Mouse (Mus musculus) ES-Bruce4 (cell line): ENCODE results near the gene Kbtbd12. TPM values are rescaled to one million over a fixed set of nuclear protein-coding genes. Genes with fewer than 3 reads are reported as not detected.

Source experiments
- H3K27ac ChIP-seq: 2 replicates; pipeline ENCODE4 v1.5.1; 2012; ENCODE audit warnings: low read length, inconsistent platforms; ENCODE audit not compliant: insufficient read depth
- H3K27me3 ChIP-seq: 2 replicates; pipeline ENCODE4 v1.6.1; 2012; ENCODE audit warnings: mild to moderate bottlenecking, low read length, inconsistent platforms; ENCODE audit not compliant: control insufficient read depth, poor library complexity, insufficient read depth, severe bottlenecking
- H3K36me3 ChIP-seq: 2 replicates; pipeline ENCODE4 v1.6.1; 2012; ENCODE audit warnings: inconsistent platforms, mild to moderate bottlenecking, low read length, moderate library complexity; ENCODE audit not compliant: control insufficient read depth, poor library complexity, insufficient read depth, severe bottlenecking
- H3K4me1 ChIP-seq: one replicate; pipeline ENCODE4 v1.8.1; 2011; ENCODE audit warnings: low read length; ENCODE audit not compliant: control insufficient read depth, insufficient read depth
- H3K4me3 ChIP-seq: 2 replicates; pipeline ENCODE4 v1.5.1; 2011; ENCODE audit warnings: low read depth, mild to moderate bottlenecking, low read length
- H3K9ac ChIP-seq: 2 replicates; pipeline ENCODE4 v1.6.1; 2012; ENCODE audit warnings: low read depth, mild to moderate bottlenecking, inconsistent platforms; ENCODE audit not compliant: poor library complexity, severe bottlenecking
- H3K9me3 ChIP-seq: replicated peaks from 2 replicates; pipeline ENCODE4 v1.6.1; 2012; ENCODE audit warnings: mild to moderate bottlenecking, low read length, inconsistent platforms; ENCODE audit not compliant: control insufficient read depth, poor library complexity, insufficient read depth, severe bottlenecking
- CTCF ChIP-seq: IDR thresholded peaks from one replicate; pipeline ENCODE4 v1.8.1; 2011; ENCODE audit warnings: low read depth, low read length
- EP300 ChIP-seq: IDR thresholded peaks from 2 replicates; pipeline ENCODE4 v1.6.1; 2011; ENCODE audit warnings: low read depth, low read length; ENCODE audit not compliant: insufficient read depth
- POLR2A ChIP-seq: IDR thresholded peaks from one replicate; pipeline ENCODE4 v1.8.1; 2011; ENCODE audit warnings: low read length; ENCODE audit not compliant: insufficient read depth
- polyA plus RNA-seq: library from polyadenylated mRNA; stranded (reverse); fragments of >200 nt; gene quantifications from 2 replicates; pipeline ENCODE4 v1.2.4, GENCODE M21; 2011; ENCODE audit warnings: low read depth; ENCODE audit not compliant: missing spikeins, insufficient read depth, insufficient read length

Gene Kbtbd12
- polyA plus RNA-seq, 1 experiment, result not detected

GRCm38 (mm10) chr6:88540093-88540755, 97.5 kb downstream of the Kbtbd12 start:
- Histone ChIP-seq H3K9ac (no peak overlapping the region), H3K36me3 (no peaks in the 10 kb centered on the region), H3K9me3 (no peaks in the 10 kb centered on the region), H3K4me3 (no peak overlapping the region), H3K4me1 (no peaks in the 10 kb centered on the region), H3K27me3 (no peaks in the 10 kb centered on the region), H3K27ac (no peak overlapping the region)
- TF ChIP-seq CTCF, result no peak
- no peak for TF ChIP-seq POLR2A
- no peak for TF ChIP-seq EP300

DNA sequence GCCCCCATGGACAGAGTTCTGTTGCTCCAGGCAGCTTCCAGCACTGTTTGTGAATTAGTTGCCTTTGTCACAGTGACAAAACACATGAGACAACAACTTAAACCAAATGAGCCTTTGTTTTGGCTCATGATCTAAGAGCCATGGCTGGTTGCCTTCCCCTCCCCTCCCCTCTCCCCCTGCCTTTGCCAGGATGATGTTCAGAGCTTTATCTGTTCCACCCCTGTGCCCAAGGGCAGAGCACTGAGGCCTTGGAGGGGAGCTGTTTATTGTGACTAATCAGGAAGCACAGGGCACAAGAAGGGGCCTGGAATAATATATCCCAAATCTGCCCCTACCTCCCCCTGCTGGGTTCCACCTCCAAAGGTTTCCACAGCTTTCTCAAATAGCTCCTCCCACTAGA, 107.4 kb downstream of the Kbtbd12 start:
- no peak overlapping the region for H3K27ac ChIP-seq
- H3K9me3 ChIP-seq, result 0 out of 2 replicates have a peak, but pooled peaks cover 3% of the 10 kb centered on the region
- H3K9ac ChIP-seq, result no peak overlapping the region
- H3K27me3 ChIP-seq, result no peaks in the 10 kb centered on the region
- TF ChIP-seq POLR2A (no peak), CTCF (no peak), EP300 (no peak)
- no peaks in the 10 kb centered on the region for H3K4me1 ChIP-seq
- no peak overlapping the region for H3K4me3 ChIP-seq
- no peaks in the 10 kb centered on the region for H3K36me3 ChIP-seq

GRCm38 (mm10) chr6:88524056-88524455, 113.7 kb downstream of the Kbtbd12 start:
- TF ChIP-seq CTCF (no peak), EP300 (no peak), POLR2A (no peak)
- Histone ChIP-seq H3K27ac (no peak overlapping the region), H3K4me3 (no peak overlapping the region), H3K4me1 (no peaks in the 10 kb centered on the region), H3K9ac (no peak overlapping the region), H3K36me3 (no peaks in the 10 kb centered on the region), H3K9me3 (no peaks in the 10 kb centered on the region), H3K27me3 (no peaks in the 10 kb centered on the region)

DNA sequence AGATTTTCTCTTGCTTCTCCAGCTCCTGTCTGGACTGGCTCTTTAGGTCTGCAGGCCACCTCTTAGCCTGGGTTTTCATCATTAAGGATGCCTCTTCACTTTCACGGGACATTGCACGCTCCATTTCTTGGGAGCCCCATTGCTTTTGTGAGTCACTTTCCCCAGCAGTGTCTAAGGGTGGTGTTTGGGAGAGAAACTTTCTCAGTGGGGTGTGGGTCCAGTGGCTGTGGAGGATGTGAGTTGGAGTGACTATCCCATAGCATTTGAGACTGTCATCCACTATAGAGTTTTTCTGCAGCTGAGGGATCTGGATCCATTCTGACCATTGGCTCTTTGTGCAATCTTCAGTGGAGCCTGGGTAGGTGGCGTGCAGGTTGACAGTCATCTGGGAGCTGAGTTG, 114.3 kb downstream of the Kbtbd12 start:
- no peak for TF ChIP-seq CTCF
- TF ChIP-seq POLR2A, result no peak
- no peak for TF ChIP-seq EP300
- Histone ChIP-seq H3K4me1 (no peaks in the 10 kb centered on the region), H3K27me3 (no peaks in the 10 kb centered on the region), H3K9ac (no peak overlapping the region), H3K36me3 (no peaks in the 10 kb centered on the region), H3K9me3 (no peaks in the 10 kb centered on the region), H3K4me3 (no peak overlapping the region), H3K27ac (no peak overlapping the region)

GRCm38 (mm10) chr6:88523043-88523442, 114.7 kb downstream of the Kbtbd12 start:
- Histone ChIP-seq H3K9me3 (no peaks in the 10 kb centered on the region), H3K4me3 (no peak overlapping the region), H3K27me3 (no peaks in the 10 kb centered on the region), H3K27ac (no peak overlapping the region), H3K36me3 (no peaks in the 10 kb centered on the region), H3K9ac (no peak overlapping the region), H3K4me1 (no peaks in the 10 kb centered on the region)
- TF ChIP-seq POLR2A (no peak), EP300 (no peak), CTCF (no peak)

DNA sequence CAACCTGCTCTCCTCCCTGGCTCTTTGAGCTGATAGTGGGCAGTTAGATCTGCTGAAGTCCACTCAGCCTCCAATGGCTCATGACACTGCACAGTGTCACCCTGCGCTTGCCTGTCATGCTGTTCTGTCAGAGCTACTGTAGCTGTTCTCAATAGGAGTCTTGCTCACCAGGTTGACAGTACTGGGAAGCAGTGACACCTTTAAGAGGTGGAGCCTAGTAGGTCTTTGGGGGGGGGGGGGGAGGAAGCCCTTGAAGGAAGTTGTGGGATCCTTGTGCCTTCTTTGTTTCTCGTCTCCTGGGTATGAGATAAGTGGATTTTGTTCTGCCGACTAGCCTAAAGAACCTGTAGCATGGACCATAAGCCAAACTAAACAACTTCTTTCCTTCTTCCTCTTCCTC, 115.1 kb downstream of the Kbtbd12 start:
- H3K4me3 ChIP-seq, result no peak overlapping the region
- no peaks in the 10 kb centered on the region for H3K9me3 ChIP-seq
- no peak for TF ChIP-seq CTCF
- no peak for TF ChIP-seq POLR2A
- TF ChIP-seq EP300, result no peak
- no peaks in the 10 kb centered on the region for H3K27me3 ChIP-seq
- H3K4me1 ChIP-seq, result no peaks in the 10 kb centered on the region
- no peak overlapping the region for H3K9ac ChIP-seq
- no peak overlapping the region for H3K27ac ChIP-seq
- H3K36me3 ChIP-seq, result no peaks in the 10 kb centered on the region
